Comparison of ENCODE assay signal across 16 mouse cellular contexts in the genomic region with DNA sequence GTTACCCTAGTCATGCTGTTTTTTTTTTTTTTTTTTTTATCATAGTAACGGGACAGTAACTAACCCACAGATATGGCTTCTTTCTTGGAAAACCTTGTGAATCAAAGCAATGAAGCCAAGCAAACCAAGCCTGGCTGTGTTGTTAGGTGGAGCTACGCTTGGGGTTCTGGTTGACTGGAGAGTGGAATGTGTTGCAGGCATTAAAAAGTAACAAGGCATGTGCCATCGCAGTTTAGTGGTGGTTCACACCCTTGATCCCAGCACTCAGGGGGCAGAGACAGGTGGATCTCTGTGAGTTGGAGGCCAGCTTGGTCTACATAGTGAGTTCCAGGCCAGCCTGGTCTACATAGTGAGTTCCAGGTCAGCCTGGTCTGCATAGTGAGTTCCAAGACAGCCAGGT.
"Had no signal": no experiment of that assay in that cellular context is flagged by ENCODE, and none has a peak within 500 bp of the region (broad histone marks: within the 10 kb centered on the region; RNA-seq: fewer than 3 reads in every experiment).

No protein-coding gene starts in this region.

- H3K36me3 ChIP-seq: limb, embryonic 12.5 days; limb, embryonic 15.5 days; midbrain, embryonic 13.5 days had no signal

- H3K27ac ChIP-seq: hindbrain, postnatal 0 days; limb, embryonic 12.5 days; limb, embryonic 15.5 days; liver, embryonic 14.5 days; macrophage; midbrain, embryonic 13.5 days; stomach, postnatal 0 days had no signal

- H3K4me1 ChIP-seq: limb, embryonic 15.5 days had no signal

- DNase-seq: left cerebral cortex, postnatal 4 days; liver, postnatal 0 days; lung, embryonic 14.5 days; right cerebral cortex, adult 18-20 months; right cerebral cortex, postnatal 14 days; right cerebral cortex, postnatal 4 days; thymus, adult 2 months; thymus, postnatal 14 days; thymus, postnatal 4 days had no signal

- H3K4me3 ChIP-seq: limb, embryonic 12.5 days; limb, embryonic 15.5 days; midbrain, embryonic 13.5 days had no signal

- H3K27me3 ChIP-seq: limb, embryonic 12.5 days; limb, embryonic 15.5 days; midbrain, embryonic 13.5 days had no signal
